Mouse (Mus musculus): ENCODE results near the gene Hs1bp3.

The Hs1bp3 gene

GRCm38 (mm10) chr12:8325943-8326522, 12.8 kb downstream of the Hs1bp3 start:
- no peak for TF ChIP-seq POU5F1 (IDR thresholded peaks at IDR 0.05; ENCODE audit: borderline replicate concordance, low read length)
- peaks cover 63% of the 10 kb centered on the region for H3K36me3 ChIP-seq (ENCODE audit: insufficient read depth, low read length)
- H3K9me3 ChIP-seq (ENCODE audit: low read length), result no peaks in the 10 kb centered on the region

GRCm38 (mm10) chr12:8326825-8327674, 13.8 kb downstream of the Hs1bp3 start:
- TF ChIP-seq NANOG (IDR thresholded peaks at IDR 0.05; ENCODE audit: borderline replicate concordance, low read length) (no peak), CTCF (conservative IDR thresholded peaks at IDR 0.05; ENCODE audit: low read length) (peak; percentile 82), POU5F1 (IDR thresholded peaks at IDR 0.05; ENCODE audit: borderline replicate concordance, low read length) (no peak)

More at GRCm38 (mm10) chr12:8325943-8326522, 12.8 kb downstream of the Hs1bp3 start:
- no peaks in the 10 kb centered on the region for H3K27me3 ChIP-seq (ENCODE audit: insufficient read depth, low read length)
- H3K4me1 ChIP-seq (replicated peaks; ENCODE audit: low read depth, low read length), result peaks cover 55% of the 10 kb centered on the region
- H3K4me3 ChIP-seq (replicated peaks; ENCODE audit: low read length), result peak overlapping the region; percentile 69

GRCm38 (mm10) chr12:8327675-8328053, 14.4 kb downstream of the Hs1bp3 start:
- no peak overlapping the region for H3K4me3 ChIP-seq (replicated peaks; ENCODE audit: low read length)

More at GRCm38 (mm10) chr12:8326825-8327674, 13.8 kb downstream of the Hs1bp3 start:
- Histone ChIP-seq H3K9me3 (ENCODE audit: low read length) (no peaks in the 10 kb centered on the region), H3K4me1 (replicated peaks; ENCODE audit: low read depth, low read length) (peaks cover 53% of the 10 kb centered on the region), H3K4me3 (replicated peaks; ENCODE audit: low read length) (no peak overlapping the region), H3K27me3 (ENCODE audit: insufficient read depth, low read length) (no peaks in the 10 kb centered on the region), H3K36me3 (ENCODE audit: insufficient read depth, low read length) (peaks cover 63% of the 10 kb centered on the region)

GRCm38 (mm10) chr12:8329236-8329635, 16.0 kb downstream of the Hs1bp3 start:
- Histone ChIP-seq H3K36me3 (ENCODE audit: insufficient read depth, low read length) (peaks cover 65% of the 10 kb centered on the region), H3K4me3 (replicated peaks; ENCODE audit: low read length) (no peak overlapping the region), H3K27me3 (ENCODE audit: insufficient read depth, low read length) (no peaks in the 10 kb centered on the region), H3K9me3 (ENCODE audit: low read length) (no peaks in the 10 kb centered on the region), H3K4me1 (replicated peaks; ENCODE audit: low read depth, low read length) (peaks cover 36% of the 10 kb centered on the region)
- no peak for TF ChIP-seq CTCF (conservative IDR thresholded peaks at IDR 0.05; ENCODE audit: low read length)
- no peak for TF ChIP-seq NANOG (IDR thresholded peaks at IDR 0.05; ENCODE audit: borderline replicate concordance, low read length)
- TF ChIP-seq POU5F1 (IDR thresholded peaks at IDR 0.05; ENCODE audit: borderline replicate concordance, low read length), result no peak

More at GRCm38 (mm10) chr12:8327675-8328053, 14.4 kb downstream of the Hs1bp3 start:
- TF ChIP-seq CTCF (conservative IDR thresholded peaks at IDR 0.05; ENCODE audit: low read length), result no peak
- no peak for TF ChIP-seq POU5F1 (IDR thresholded peaks at IDR 0.05; ENCODE audit: borderline replicate concordance, low read length)
- TF ChIP-seq NANOG (IDR thresholded peaks at IDR 0.05; ENCODE audit: borderline replicate concordance, low read length), result no peak
- peaks cover 60% of the 10 kb centered on the region for H3K36me3 ChIP-seq (ENCODE audit: insufficient read depth, low read length)
- H3K27me3 ChIP-seq (ENCODE audit: insufficient read depth, low read length), result no peaks in the 10 kb centered on the region
- H3K4me1 ChIP-seq (replicated peaks; ENCODE audit: low read depth, low read length), result peaks cover 51% of the 10 kb centered on the region
- no peaks in the 10 kb centered on the region for H3K9me3 ChIP-seq (ENCODE audit: low read length)

- Histone ChIP-seq H3K4me3 (replicated peaks; ENCODE audit: low read length) (no peak overlapping the region), H3K27me3 (ENCODE audit: insufficient read depth, low read length) (no peaks in the 10 kb centered on the region), H3K36me3 (ENCODE audit: insufficient read depth, low read length) (peaks cover 79% of the 10 kb centered on the region), H3K4me1 (replicated peaks; ENCODE audit: low read depth, low read length) (peaks cover 14% of the 10 kb centered on the region), H3K9me3 (ENCODE audit: low read length) (no peaks in the 10 kb centered on the region)
- TF ChIP-seq POU5F1 (IDR thresholded peaks at IDR 0.05; ENCODE audit: borderline replicate concordance, low read length) (no peak), NANOG (IDR thresholded peaks at IDR 0.05; ENCODE audit: borderline replicate concordance, low read length) (no peak), CTCF (conservative IDR thresholded peaks at IDR 0.05; ENCODE audit: low read length) (no peak)
Measured at GRCm38 (mm10) chr12:8331489-8332173, 18.4 kb downstream of the Hs1bp3 start.

GRCm38 (mm10) chr12:8332174-8332542, 18.9 kb downstream of the Hs1bp3 start:
- H3K36me3 ChIP-seq (ENCODE audit: insufficient read depth, low read length), result peaks cover 84% of the 10 kb centered on the region
- no peaks in the 10 kb centered on the region for H3K9me3 ChIP-seq (ENCODE audit: low read length)
- H3K27me3 ChIP-seq (ENCODE audit: insufficient read depth, low read length), result no peaks in the 10 kb centered on the region
- TF ChIP-seq POU5F1 (IDR thresholded peaks at IDR 0.05; ENCODE audit: borderline replicate concordance, low read length) (no peak), CTCF (conservative IDR thresholded peaks at IDR 0.05; ENCODE audit: low read length) (no peak)
- H3K4me3 ChIP-seq (replicated peaks; ENCODE audit: low read length), result no peak overlapping the region
- H3K4me1 ChIP-seq (replicated peaks; ENCODE audit: low read depth, low read length), result peaks cover 17% of the 10 kb centered on the region

- H3K9me3 ChIP-seq (ENCODE audit: low read length), result no peaks in the 10 kb centered on the region
- peaks cover 85% of the 10 kb centered on the region for H3K36me3 ChIP-seq (ENCODE audit: insufficient read depth, low read length)
- H3K4me1 ChIP-seq (replicated peaks; ENCODE audit: low read depth, low read length), result peaks cover 29% of the 10 kb centered on the region
Measured at GRCm38 (mm10) chr12:8333617-8334016, 20.4 kb downstream of the Hs1bp3 start.

GRCm38 (mm10) chr12:8334261-8334660, 21.0 kb downstream of the Hs1bp3 start:
- Histone ChIP-seq H3K4me1 (replicated peaks; ENCODE audit: low read depth, low read length) (peaks cover 35% of the 10 kb centered on the region), H3K36me3 (ENCODE audit: insufficient read depth, low read length) (peaks cover 84% of the 10 kb centered on the region), H3K4me3 (replicated peaks; ENCODE audit: low read length) (no peak overlapping the region), H3K27me3 (ENCODE audit: insufficient read depth, low read length) (no peaks in the 10 kb centered on the region), H3K9me3 (ENCODE audit: low read length) (no peaks in the 10 kb centered on the region)
- TF ChIP-seq NANOG (IDR thresholded peaks at IDR 0.05; ENCODE audit: borderline replicate concordance, low read length), result no peak
- no peak for TF ChIP-seq CTCF (conservative IDR thresholded peaks at IDR 0.05; ENCODE audit: low read length)
- no peak for TF ChIP-seq POU5F1 (IDR thresholded peaks at IDR 0.05; ENCODE audit: borderline replicate concordance, low read length)

More at GRCm38 (mm10) chr12:8333617-8334016, 20.4 kb downstream of the Hs1bp3 start:
- TF ChIP-seq CTCF (conservative IDR thresholded peaks at IDR 0.05; ENCODE audit: low read length) (no peak), NANOG (IDR thresholded peaks at IDR 0.05; ENCODE audit: borderline replicate concordance, low read length) (no peak), POU5F1 (IDR thresholded peaks at IDR 0.05; ENCODE audit: borderline replicate concordance, low read length) (no peak)
- H3K4me3 ChIP-seq (replicated peaks; ENCODE audit: low read length), result no peak overlapping the region
- no peaks in the 10 kb centered on the region for H3K27me3 ChIP-seq (ENCODE audit: insufficient read depth, low read length)
